Mouse (Mus musculus): ENCODE results near the gene Spen.
"Not testable (repeated sequence)": the region's sequence is repeated elsewhere in the genome, so short reads cannot be mapped to it uniquely, and the experiment has no call there.

Spen gene

DNA sequence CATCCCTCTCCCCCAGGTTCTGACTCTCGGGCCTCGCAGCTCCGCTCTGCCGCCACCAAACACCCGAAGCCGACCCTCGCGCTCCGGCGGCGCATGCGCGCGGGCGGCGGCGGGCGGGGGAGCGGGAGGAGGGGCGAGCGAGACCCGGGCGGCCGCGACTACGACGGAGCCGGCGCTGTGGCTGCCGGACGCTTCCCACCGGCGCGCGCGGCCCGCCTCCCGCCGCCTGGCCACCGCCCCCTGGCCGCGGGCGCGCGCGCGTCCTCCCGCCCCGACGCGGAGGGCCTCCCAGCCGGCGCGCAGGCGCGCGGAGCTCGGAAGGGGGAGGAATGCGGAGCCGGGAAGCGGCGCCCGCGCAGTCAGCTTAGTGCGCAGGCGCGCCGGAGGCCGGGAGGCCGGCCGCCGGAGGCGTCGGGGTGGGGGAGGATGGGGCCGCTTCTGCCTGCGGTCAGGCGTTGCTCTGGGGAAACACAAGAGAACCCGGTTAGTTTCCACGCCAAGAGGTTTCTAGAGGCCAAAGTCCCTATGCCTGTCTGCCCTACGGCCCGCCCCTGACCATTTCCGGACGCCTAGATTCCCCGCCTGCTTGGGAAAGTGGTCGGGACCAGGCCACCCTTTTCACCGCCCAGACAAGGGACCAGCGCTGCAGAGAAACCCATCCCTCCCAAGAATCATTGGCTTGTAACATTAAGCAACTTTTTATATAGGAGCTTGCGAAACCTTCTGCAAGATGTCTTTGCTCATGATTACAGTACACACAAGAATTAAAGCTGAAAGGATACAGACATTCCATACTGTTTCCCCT lies at the start of gene Spen:
Gene Spen, minus strand, starts transcription at position 190 of the 805 bp plus-strand sequence.
- DNase-seq (ENCODE audit: low spot score in 2 of 2) = peak; percentile 88 to 95

GRCm38 (mm10) chr4:141583919-141584318 lies 45.5 kb upstream of the Spen start:
- no peak for DNase-seq (ENCODE audit: low spot score in 2 of 2)

DNA sequence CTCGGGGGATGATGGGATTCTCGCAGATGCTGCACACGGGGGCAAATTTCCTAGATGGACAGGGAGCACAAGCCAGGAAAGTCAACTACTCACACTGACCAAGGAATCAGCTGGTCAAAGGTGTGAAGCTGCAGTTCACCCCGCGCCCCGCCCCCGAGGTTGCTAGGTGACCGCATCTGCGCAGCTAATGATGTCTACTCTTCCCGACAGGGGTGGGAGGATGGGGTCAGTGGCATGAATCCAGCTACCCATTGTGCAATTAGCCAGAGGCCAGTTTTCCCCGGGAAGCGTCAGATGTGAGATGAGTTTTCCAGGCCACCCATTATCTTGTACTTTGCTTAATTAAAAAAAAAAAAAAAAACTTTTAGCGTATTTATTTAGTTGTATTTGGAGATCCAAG lies 42.7 kb upstream of the Spen start:
- DNase-seq (ENCODE audit: low spot score in 2 of 2) = no peak

- no peak for DNase-seq (ENCODE audit: low spot score in 2 of 2)
Measured at GRCm38 (mm10) chr4:141578833-141579232, 40.4 kb upstream of the Spen start.

DNA sequence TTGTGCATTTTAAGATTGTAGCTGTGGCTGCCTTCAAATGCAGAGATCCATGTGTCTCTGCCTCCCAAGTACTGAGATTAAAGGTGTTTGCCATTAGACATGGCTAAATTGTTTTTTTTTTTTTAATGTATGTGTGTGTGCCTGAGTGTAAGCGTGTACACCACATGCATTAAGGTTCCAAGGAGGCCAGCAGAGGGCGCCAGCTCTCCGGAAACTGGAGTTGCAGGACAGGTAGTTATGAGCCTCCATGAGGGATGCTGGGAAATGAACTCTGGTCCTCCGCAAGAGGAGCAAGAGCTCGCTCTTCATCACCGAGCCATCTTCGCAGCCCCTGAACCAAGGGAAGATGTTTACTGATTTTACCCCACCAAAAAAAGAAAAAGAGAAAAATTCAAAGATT lies 38.5 kb upstream of the Spen start:
- DNase-seq (ENCODE audit: low spot score in 2 of 2) = no peak

- DNase-seq (ENCODE audit: low spot score in 2 of 2) = no peak
Measured at GRCm38 (mm10) chr4:141576404-141576803, 38.0 kb upstream of the Spen start.

DNA sequence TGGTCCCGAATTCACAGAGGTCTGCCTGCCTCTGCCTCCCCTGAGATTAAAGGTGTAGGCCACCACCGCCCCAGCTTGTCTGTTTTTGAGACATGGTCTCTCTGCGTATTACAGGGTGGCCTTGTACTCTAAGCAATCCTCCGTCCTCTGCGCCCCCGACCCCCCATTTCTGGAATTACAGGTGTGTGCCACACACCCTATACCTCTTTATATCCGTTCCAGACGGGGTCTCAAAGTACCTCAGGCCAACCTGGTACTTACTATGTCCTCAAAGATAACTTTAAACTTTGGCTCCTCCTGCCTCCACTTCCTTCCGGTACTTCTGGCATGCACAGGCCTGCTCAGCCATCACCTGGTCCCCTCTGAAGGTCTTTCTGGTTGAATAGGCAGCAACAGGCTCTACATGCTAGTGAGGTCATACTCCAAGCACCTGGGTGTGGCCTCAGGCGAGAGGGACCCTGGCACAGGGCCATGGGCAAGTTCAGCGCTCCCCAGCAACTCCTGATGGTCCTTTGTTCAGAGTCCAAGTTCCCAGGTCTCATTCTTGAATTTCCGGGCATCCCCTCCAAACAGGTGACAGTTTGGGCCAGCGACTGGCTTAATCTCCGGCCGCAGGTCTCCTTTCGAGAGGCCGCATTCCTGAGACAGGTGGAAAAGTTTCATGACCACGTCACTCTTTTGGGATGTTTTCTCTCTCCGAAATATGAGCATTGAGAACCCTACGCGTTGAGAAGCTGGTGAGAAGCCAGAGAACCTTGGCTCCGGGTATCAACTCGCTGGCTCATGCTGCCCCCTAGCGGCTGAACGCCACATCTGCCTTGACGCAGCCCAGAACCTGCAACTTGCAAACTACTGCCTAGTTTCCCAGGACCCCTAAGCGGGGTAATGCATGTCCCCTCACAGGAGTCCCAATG lies 36.6 kb upstream of the Spen start:
- peak; percentile 78 to 90 for DNase-seq (ENCODE audit: low spot score in 2 of 2)

DNA sequence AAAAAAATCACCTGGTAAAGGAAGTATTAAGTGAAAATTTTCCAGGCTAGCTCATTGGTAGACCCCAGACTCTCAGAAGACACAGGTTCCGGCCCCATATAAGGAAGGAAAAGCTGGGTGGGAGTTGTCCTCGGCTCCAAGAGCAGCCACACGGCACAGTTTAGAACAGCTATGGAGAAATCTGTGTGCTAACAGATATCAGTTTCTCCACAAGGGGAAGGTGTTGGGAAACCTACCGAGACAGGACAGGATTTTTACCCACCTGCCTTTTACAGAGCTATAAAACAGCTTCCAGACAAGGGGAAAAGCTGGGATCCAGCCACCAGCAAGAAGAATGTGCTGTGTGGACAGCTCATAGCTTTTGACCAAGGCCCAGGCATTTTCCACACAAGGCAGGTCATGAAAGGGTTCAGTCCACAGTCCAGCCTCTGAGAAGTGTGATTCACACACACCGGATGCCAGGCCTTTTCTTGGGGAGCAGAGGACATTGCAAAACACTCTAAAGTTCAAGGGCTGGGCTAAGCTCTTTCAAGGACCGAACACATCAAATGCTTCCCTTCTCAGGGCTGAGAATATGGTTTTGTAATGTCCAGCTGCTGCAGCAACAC lies 35.1 kb upstream of the Spen start:
- DNase-seq (ENCODE audit: low spot score in 2 of 2) = no peak

DNA sequence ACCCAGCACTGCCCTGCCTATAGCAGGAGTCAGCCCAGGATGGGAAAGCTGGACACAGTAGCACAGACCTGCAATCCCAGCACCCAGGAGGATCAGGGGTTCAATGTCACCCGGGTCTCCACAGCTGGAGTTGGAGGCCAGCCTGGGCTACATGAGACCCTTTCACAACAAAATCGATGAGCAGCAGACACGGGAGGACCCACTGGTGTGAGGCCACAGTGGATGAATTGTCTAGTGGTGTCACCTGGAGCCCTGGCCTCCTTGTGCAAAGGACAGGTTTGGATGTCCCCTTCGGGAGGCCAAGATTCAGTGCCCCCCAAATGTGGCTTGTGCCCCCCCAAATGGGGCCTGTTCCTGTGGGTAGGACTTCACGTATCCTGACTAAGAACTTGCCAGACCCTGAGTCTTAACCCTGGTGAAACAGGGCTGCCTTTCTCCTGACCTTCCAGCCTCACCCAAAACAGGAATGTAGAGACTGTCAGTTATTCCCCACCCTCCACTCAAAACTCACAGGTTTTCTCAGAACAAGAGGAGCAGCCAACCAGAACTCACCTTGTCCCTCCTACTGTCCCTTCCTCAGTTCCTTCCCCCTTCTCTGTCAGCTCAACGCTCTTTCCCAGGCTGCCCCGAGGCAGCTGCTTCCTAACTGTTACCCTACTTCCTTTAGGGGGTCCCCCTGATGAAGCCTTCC lies 34.4 kb upstream of the Spen start:
- no peak for DNase-seq (ENCODE audit: low spot score in 2 of 2)

DNA sequence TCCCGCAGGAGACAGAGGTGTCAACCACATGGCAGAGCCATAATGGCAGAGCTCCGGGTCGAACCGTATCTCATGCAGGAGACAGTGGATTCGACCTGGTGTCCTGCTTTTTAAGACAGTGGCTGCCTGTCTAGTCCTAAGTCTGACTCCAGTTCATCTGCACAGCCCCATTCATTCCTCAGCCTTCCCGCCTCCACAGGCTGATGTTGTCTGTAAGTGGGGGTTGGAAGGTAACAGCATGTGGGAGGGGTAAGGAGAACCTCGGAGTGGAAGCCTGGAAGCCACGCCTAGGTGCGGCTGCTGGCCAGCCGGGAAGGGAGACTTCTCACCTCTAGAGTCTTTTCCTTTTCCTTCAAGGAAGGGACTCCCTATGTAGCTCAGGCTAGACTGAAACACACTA lies 33.5 kb upstream of the Spen start:
- DNase-seq (ENCODE audit: low spot score in 2 of 2) = no peak

GRCm38 (mm10) chr4:141571337-141571739 lies 32.9 kb upstream of the Spen start:
- no peak for DNase-seq (ENCODE audit: low spot score in 2 of 2)

- DNase-seq (ENCODE audit: low spot score in 2 of 2) = no peak
Measured at GRCm38 (mm10) chr4:141570821-141571220, 32.4 kb upstream of the Spen start.

DNA sequence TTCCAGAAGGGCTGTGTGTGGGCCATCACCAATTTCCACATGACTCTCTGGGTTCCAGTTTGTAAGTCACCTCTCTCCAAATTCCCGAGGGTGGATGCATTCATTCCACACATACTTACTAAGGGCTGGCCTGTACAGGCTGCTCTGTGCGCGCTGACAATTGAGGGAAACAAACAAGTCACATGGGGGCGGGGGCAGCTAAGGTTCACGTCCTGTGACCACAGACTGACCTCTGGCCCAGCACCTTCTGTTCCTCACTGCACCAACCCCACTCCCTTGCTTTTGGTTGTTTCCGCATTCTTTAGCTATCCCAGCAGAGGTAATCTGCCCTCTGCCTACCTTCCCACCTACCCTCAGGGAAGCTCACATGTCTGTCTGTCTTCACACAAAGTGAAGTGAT lies 31.6 kb upstream of the Spen start:
- DNase-seq (ENCODE audit: low spot score in 2 of 2) = no peak

DNA sequence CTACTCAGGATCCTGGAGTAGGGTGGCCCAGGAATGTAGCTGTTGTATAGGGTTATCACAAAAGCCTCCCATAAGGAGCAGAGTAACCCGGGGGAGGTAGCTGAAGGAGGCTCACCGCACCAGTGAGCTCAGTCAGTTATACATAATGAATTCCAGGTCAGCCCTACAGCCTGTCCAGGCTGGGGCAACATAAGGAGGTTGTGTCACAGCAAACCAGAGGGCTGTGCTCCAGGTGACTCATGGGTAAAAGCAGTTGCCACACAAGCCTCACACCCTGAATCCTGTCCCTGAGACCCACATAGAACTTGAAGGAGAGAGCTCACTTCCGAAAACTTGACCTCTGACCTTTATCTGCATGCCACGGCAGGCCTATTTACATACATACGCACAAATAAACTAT lies 30.6 kb upstream of the Spen start:
- DNase-seq (ENCODE audit: low spot score in 2 of 2) = no peak

DNA sequence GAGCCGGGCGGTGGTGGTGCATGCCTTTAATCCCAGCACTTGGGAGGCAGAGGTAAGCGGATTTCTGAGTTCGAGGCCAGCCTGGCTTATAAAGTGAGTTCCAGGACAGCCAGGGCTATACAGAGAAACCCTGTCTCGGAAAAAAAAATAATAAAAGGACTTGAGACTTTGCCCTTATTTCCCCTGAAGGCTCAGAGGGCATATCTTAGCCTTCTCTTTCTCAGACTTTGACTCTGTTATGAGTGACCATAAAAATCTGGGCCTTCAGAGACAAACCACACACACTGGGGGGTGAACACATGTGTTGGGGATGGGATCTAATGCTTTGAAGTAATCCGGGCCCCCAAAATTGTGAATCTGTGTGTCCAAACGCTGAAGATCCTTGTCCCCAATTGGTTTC lies 28.8 kb upstream of the Spen start:
- DNase-seq (ENCODE audit: low spot score in 2 of 2) = not testable (repeated sequence)

DNA sequence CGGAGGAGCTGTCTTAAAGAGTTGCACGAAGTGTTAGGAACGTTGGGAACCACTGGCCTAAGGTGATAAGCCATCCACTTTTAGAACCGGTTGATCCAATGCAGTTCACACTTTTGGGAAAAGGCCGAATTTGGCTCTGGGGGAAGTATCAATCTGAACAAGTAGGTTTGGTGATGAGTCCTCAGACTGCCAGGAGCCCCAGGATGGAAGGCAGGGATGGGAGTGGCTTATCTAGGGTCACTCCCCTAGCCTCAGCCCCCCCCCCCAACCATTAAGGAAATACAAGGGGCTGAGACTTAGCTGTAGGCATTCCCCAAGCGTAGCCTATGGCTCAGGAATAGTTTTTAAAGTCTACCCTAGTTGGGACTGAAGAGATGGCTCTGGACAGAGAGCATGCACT lies 27.8 kb upstream of the Spen start:
- no peak for DNase-seq (ENCODE audit: low spot score in 2 of 2)

DNA sequence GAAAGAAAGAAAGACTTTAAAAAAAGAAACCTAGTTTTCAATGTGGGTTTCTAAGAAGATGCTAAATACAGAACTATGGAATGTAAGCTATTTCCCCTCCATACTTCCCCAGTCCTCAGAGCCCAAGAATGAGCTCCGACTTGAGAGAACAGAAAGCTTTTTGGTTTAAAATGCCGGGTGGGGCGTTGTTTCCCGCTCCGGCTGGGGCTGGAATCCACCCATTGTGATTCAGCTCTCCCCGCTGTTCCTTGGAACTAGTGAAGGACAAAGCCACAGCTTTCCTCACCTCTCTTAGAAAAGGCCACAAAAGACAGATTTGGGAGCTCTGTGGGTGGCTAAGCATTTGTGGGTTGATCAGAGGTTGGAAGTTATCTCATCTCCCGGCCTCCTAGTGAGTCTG lies 26.9 kb upstream of the Spen start:
- DNase-seq (ENCODE audit: low spot score in 2 of 2) = no peak

DNA sequence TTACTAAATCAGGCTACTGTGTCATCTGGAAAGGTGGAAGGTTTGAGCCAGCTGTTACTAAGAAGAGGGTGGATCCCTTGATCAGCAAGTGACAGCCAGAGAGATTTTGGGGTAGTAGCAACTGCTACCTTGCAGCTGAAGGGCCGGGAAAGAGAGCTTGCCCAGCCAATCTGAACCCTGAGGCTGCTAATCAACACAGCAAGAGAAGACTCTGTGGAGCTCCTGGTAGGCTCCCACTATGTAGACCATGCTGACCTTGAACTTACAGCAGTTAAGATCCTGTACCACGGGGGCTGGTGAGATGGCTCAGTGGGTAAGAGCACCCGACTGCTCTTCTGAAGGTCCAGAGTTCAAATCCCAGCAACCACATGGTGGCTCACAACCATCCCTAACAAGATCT lies 26.3 kb upstream of the Spen start:
- DNase-seq (ENCODE audit: low spot score in 2 of 2) = no peak

- no peak for DNase-seq (ENCODE audit: low spot score in 2 of 2)
Measured at GRCm38 (mm10) chr4:141564209-141564608, 25.8 kb upstream of the Spen start.

- no peak for DNase-seq (ENCODE audit: low spot score in 2 of 2)
Measured at GRCm38 (mm10) chr4:141562281-141562680, 23.9 kb upstream of the Spen start.

DNA sequence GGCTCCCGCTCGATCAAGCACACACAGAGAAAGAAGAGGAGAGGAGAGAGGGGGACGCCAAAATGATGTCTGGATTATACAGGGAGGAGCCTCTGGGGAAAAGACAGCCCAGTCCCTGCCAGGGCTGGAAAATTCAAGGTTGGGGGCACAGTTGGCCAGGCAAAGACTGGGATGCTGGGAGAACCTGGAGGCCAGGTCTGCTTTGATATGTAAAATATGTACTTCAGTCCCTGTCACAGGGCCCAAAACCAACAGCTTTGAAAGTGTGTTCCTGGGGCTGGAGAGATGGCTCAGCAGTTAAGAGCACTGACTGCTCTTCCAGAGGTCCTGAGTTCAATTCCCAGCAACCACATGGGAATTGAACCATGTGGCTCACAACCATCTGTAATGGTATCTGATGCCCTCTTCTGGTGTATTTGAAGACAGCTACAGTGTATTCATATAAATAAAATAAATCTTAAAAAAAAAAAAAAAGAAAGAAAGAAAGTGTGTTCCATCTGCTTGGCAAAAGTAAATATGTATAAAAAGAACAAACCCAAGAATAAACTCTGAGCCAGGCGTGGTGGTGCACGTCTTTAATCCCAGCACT lies 23.0 kb upstream of the Spen start:
- DNase-seq (ENCODE audit: low spot score in 2 of 2) = not testable (repeated sequence)

GRCm38 (mm10) chr4:141559898-141560263 lies 21.5 kb upstream of the Spen start:
- peak; percentile 87 to 91 for DNase-seq (ENCODE audit: low spot score in 2 of 2)
